Mouse (Mus musculus) thymus, postnatal 14 days (tissue): Measurements from ENCODE around the gene Gphb5.

Source experiments
- DNase-seq: peaks from one replicate; pipeline ENCODE4 v3.0.0; 2021

Gene Gphb5

GRCm38 (mm10) chr12:75391526-75391925 is 25.1 kb downstream of the Gphb5 start:
- peak; percentile 65 for DNase-seq

DNA sequence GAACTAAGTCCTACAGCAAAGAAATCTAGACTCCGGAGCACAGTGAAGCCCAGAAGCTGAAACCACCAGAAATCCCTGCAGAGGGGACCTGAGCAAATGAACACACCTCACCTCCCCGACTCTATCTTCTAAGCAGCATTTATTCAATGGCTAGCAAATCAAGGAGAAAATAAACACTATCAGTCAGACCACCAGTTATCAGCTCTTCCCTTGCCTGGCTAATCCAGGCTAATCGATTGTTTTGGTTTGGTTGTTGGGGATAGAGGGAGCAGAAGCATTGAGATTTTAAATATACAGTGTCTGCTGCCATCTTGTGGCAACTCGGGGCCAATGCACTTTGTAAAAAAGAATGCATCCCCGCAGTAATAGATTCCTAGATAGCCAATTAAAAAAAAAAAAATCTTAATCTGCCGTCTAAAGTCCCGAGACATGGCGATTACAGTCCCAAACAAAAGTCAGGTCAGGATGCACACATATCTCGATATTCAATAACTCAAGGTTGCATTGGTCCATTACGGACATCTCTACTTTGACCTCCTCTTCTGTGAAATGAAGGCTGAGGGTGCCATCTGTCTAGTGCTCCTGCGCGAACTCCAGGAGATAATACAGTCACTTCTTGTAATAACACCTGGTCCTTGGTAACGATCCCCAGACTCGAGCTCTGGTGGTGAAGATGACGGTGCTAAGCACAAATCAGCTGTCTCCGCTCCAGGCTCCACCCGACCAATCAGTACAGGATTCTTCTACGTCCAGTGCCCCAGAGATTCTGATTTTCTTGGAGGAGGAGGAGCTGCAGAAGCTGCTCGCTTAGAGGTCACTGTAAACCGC is 27.1 kb downstream of the Gphb5 start:
- DNase-seq = peak; percentile 32

GRCm38 (mm10) chr12:75388521-75388920 is 28.1 kb downstream of the Gphb5 start:
- no peak for DNase-seq

DNA sequence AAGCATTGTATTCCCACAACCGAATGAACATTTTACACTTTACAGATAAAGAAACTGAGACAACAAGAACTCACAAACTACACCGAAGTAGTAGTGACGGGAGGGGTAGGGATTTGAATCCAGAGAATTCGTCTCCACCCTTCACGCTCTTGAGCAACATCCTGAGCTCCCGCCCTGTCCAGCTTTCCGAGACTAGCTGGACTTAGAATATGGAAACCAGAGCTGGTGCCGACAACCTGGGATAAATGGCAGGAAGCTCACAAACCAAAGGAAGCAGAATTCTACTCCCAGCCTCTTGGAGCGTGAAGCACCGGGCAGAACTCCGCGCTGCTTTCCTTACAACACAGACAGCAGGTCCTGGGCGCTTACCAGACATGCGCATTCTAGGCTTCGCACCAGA is 28.7 kb downstream of the Gphb5 start:
- DNase-seq = no peak

GRCm38 (mm10) chr12:75387156-75387555 is 29.4 kb downstream of the Gphb5 start:
- DNase-seq = no peak

DNA sequence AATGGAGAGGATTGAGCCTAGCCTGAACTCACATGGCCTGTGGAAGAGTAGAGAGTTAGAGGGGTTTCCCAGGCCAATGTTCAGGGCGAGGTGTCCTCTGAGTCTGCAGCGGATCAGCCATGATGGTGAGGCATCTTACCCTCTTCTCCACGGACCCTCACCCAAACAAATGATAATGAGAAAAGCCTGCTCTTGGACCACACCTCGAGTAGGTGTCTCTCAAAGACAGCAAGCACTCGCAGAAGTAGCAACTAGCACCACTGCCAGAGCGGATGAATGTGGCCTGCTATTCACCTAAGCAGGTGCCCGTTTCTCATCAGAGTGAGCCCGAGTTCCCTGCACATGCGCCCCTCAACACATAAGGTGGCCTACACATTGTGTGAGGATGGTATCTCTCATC is 29.9 kb downstream of the Gphb5 start:
- no peak for DNase-seq

DNA sequence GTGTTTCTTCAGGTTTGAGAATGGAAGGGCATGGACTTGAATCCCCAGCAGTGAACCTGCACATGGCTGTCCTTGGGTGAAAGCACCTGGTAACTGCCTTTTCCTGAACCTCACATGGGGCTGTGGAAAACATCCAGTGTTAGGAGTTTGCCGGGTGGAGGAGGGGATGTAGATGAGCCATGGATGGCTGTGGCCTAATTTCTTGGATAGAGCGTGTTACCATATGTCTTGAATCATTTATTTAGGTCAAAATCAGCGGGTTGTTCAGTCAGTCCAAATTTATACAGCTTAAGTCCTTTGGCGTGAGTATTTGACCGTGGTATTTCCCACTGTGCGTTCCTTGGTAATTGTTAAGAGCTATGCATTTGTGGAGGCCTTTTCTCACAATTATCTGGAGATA is 40.5 kb downstream of the Gphb5 start:
- DNase-seq = no peak

GRCm38 (mm10) chr12:75375060-75375459 is 41.5 kb downstream of the Gphb5 start:
- DNase-seq = no peak

- DNase-seq = no peak
Observed at GRCm38 (mm10) chr12:75374437-75374836, 42.1 kb downstream of the Gphb5 start.

DNA sequence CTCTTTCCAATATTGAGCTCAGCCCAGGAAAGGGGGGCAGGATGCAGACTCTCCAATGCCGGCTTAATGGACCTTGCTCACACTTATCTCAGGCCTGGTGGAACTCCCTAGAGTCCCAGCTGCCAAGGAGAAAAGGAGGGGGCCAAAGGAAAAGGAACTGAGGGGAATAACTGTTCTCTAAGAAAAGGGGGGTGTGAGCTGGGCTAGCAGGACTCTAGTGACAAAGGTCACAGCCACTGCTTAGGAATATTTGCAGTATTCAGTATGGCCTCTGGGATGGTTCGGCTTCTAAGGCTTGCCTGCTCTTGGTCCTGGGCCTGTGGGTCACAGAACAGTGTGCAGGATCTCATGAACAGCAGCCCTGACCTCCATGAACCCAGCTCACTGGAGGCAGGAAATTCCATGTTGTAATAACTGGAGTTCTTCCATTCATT is 47.1 kb downstream of the Gphb5 start:
- DNase-seq = no peak

- DNase-seq = no peak
Observed at GRCm38 (mm10) chr12:75368527-75368926, 48.1 kb downstream of the Gphb5 start.

DNA sequence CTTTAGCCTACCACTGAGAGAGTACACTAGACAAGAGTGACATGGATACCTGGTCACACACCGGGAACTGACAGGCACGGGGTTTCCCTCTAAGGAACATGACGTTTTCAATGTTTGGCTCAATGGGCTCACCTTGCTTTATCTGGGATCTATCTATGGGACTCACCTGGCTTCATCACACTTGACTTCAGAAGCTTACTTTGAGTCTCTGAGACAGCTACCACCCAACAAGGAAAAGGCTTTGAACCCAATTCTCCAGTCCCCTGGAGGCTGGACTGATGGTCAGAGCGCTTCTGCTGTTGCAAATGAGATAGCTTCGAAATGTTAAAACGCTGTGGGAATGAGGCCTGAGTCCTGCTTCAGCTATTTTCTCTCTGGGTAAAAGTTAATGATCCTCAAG is 49.2 kb downstream of the Gphb5 start:
- no peak for DNase-seq

DNA sequence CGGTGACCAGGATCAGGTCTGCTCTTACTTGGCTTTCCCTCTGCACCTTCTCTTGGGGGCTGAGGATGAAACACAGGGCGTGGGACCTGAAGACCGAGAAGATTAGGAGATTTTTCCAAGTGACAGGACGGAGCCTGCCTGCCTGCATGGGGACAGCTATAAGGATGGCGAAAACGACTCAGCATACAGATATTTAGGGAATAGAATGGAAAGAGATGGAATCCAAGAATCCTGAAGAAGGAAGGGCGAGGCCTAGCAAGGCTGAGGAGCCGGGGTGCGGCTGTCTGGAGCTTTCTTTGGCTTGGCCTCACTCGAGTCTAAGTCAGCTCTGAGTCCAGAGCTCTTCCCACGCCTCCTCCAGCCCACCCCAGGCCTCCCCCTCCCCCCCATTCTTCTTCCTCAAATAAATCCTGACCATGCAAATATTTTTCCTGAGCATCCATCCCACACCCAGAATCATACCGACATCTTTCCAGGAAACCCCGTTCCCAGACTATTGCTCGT is 50.9 kb downstream of the Gphb5 start:
- DNase-seq = no peak

GRCm38 (mm10) chr12:75364416-75364815 is 52.2 kb downstream of the Gphb5 start:
- DNase-seq = no peak

GRCm38 (mm10) chr12:75362456-75362855 is 54.1 kb downstream of the Gphb5 start:
- no peak for DNase-seq
